Mouse (Mus musculus) cerebellum, postnatal 36 days (tissue): ENCODE results near the gene H1f0.

Source experiments
- DNase-seq, 2 experiments: peaks; one replicate each; pipeline ENCODE4 v3.0.0; 2021 to 2022; ENCODE audit warnings: mixed read lengths in 2 of 2

H1f0 gene

DNA sequence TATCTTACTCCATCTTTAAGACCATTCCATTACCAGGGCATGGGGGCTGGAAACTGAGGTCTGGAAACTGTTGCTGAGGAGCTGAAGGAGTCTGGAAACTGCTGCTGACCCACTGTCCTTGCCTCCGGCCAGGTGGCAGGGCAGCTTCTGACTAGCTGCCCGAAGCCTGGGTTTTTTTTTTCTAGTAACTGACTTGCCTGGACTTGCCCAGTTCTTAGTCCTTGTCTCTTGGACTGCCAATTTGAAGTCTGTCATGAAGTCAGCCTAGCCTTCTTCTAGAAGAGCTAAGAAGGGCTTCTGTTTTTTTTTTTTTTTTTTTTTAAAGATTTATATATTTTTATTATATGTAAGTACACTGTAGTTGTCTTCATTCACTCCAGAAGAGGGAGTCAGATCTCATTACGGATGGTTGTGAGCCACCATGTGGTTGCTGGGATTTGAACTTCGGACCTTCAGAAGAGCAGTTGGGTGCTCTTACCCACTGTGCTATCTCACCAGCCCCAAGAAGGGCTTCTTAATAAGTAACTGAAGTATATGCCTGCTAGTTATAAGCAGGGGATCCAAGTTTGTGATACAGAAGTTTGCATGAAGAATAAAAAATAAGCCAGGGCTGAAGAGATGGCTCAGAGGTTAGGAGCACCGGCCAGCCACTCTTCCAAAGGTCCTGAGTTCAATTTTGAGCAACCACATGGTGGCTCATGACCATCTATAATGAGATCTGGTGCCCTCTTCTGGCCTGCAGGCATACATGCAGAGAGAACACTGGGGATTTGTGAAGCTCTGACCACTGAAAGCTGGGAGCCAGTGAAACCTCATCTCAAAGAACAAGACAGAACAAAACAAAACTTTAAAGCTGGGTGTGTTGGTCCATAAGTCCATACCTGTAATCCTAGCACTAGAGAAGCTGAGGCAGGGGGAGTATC lies 43.1 kb downstream of the H1f0 start:
- DNase-seq: peak; percentile 42 to 52

DNA sequence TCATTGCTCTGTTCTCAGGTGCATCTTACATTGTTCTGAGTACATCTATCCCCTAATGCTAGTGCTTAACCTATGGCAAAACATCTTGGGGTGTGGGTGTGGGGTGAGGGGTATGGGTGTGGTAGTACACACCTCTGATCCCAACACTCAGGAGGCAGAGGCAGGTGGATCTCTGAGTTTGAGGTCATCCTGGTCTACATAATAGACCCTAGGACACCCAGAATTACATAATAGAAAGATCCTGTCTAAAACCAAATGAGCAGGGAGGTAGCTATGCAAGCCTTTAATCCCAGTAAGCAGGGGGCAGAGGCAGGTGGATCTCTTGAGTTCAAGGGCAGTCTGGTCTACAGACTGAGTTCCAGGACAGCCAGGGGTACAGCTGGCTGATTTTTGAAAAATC lies 45.5 kb downstream of the H1f0 start:
- DNase-seq: no peak

DNA sequence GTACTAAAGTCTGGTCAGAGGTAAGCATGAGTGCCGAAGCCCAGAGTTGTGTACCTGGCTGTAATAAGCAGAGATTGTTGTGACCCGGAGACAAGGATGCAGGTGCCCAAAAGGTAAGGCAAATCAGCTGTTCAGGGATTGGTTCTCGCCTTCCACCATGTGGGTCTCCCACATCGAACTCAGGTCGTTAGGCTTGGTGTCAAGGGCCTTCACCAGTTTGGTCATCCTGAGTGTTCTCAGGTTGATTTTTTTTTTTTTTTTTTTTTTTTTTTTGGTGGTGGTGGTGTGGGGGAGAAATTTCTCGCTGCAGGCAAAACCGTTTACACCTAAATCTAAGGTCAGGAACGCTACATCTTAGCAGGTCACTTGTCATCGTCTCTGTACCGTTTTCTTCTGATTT lies 46.2 kb downstream of the H1f0 start:
- DNase-seq: no peak

DNA sequence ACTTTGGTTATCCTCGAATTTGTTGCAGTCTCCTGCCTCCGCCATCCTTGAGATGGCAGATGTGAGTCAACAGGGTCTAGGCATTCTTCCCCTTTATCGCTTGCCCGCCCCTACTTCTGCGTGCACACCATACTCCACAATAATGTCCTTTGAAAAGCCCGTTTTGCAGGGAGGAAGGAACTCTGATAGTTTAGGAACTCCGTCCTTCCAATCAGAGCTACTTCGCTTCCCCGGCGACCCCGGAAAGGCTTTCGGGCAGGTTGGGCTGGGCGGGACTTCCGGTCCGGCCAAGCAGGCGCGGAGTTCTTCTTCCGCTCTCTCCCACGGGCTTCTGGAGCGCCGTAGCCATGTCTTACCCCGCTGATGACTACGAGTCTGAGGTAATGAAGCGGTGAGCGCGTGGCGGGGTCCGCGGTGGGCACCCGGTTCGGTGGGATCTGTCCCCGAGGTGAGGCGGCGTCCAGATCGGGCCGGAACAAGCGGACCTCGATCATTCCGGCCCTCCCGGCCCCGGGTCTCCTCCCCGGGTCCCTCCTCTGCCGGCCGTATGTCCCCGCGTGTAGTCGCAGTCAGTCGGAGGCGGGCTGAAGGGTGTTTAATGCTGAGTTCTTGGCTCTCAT lies 46.8 kb downstream of the H1f0 start, which contains the start of gene Eif3l:
Gene Eif3l (plus strand): TSS at position 267 of the 620 bp plus-strand sequence.
- DNase-seq: peak; percentile 83 to 86

DNA sequence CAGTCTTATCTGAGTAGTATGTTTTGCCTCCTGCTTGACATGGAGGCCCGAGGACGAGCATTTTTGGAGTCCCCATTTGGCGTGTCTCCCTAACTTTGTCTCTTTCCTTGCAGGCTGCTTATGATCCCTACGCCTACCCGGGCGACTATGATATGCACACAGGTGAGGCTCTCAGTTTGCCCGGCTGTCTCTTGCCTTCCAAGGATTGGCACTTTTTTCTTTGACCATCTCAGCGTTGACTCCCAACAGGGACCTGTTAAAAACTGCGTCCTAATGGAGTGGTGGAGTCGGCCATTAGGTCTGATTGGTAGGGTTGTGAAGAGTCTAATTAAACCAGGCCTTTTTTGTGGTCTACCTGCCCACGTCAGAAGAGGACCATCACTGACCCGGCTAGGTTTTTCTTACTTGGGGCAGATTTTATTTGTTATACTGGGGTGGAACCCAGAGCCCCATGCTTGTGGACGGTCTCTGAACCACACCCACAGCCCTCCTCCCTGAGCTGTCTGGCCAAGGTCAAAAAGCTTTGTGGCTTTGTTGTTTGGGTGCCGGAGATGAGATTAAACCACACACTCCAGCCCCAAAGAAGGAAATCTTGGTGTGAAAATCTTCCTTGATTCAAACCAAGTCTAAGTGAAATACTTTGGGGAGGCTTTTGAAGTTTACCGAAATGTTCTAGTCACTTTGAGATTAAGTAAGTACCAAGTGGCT lies 47.6 kb downstream of the H1f0 start:
- DNase-seq: no peak

DNA sequence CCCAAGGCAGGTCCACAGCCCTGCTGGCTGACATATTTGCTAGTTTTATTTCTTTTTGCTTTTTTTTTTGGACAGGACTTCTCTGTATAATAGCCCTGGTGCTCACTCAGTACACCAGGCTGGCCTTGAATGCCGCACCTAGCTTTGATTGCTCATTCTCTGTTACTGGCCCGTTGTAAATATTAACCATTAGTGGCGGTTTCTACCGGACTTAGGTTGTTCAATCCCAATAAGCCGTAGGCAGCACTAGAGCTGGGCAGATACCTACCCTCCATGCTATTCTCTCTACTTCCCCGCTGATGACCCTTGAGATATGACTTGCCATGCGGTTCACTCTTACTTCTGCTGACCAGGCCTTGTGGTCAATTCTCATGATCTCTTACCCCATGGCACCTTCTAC lies 51.3 kb downstream of the H1f0 start:
- no peak for DNase-seq
